Mouse (Mus musculus): ENCODE data around the gene 4931423N10Rik.

DNA sequence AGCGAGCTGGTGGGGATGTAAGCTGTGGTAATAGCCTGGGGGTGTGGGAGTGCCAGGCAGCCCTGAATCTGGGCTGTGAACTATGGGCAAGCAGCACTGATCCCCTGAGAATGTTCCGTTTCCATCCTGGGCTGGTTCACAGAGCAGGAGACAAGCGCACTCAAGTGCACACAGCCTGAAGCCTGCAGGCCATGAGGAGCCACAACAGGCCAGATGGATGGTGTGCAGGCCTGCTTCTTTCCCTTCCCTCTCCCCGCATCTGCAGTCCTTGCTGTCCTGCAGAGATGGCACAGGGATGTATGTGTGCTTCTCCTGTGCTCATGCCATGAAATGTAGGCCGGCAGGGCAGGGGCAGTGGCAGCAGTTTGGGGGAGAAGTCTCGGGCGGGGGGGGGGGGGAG, 17.9 kb downstream of the 4931423N10Rik start:
- TF ChIP-seq MAFK (IDR thresholded peaks at IDR 0.05; ENCODE audit: insufficient read depth, low read depth, low read length): no peak
- no peak for TF ChIP-seq HCFC1 (IDR thresholded peaks at IDR 0.05; ENCODE audit: borderline replicate concordance, insufficient read depth, low read length)

Data from ES-E14 (cell line).